In the genomic region with DNA sequence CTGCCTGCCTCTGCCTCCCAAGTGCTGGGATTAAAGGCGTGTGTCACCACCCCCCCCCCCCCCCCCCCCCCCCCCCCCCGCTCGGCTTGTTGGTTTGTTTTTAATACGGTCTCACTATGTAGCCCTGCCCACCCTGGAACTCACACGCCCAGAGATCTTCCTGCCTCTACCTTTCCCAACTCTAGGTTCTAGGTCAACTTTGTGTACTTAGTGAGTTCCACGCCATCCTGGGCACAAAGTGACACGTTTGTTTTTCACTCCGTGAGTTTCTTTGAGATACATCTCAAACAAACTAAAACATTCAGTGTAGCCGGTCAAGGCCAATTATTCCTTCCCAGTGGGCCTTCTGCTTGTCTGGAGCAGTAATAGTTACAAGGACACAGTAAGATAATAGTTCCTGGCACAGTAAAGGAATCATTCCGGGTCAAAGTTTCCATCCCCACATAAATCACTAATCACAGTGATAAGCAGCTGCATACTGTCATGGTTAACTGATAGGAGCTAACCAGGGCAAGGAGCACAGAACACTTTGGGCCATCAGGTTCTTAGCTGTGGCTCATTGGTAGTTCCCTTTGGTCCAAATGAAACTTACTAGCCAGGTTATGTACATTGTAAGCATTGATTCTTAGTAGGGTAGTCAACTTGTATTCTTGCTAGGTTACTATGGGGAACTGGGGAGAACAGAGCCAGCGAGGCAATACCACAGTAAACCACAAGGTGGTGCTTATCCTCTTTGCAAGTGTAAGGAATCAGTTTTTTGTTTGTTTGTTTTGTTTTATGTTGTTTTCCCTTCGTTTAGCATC, we compare ENCODE assay signal across 8 mouse cellular contexts. TPM values are rescaled to one million over a fixed set of nuclear protein-coding genes. Genes with fewer than 3 reads are reported as not detected.
DNase-seq lines count a peak whose midpoint lies in the region; ATAC-seq and TF ChIP-seq lines count a peak whose summit lies in the region.

No protein-coding gene starts in this region.

- H3K27ac ChIP-seq in lung, postnatal 0 days (ENCODE audit: low read length) = no peak overlapping the region

- 0 out of 2 replicates have a peak, but pooled peaks cover 7% of the 10 kb centered on the region for H3K36me3 ChIP-seq in lung, postnatal 0 days (ENCODE audit: insufficient read depth, low read length)

- peak; percentile 89 for TF ChIP-seq CTCF in lung, postnatal 0 days (IDR thresholded peaks at IDR 0.05)

- no peak for TF ChIP-seq EP300 in lung, postnatal 0 days (IDR thresholded peaks at IDR 0.05)

- WGBS in lung, postnatal 0 days = 55% methylated on average over 8 of the region's 12 CpGs

- H3K27me3 ChIP-seq in lung, postnatal 0 days (replicated peaks; ENCODE audit: insufficient read depth, low read length) = no peaks in the 10 kb centered on the region

- no peaks in the 10 kb centered on the region for H3K4me1 ChIP-seq in lung, postnatal 0 days (ENCODE audit: insufficient read depth, low read depth, low read length)

- no peak overlapping the region for H3K4me2 ChIP-seq in lung, postnatal 0 days (replicated peaks; ENCODE audit: low read depth, low read length)

- H3K9ac ChIP-seq in lung, postnatal 0 days (replicated peaks; ENCODE audit: low read depth) = no peak overlapping the region

- no peaks in the 10 kb centered on the region for H3K9me3 ChIP-seq in lung, postnatal 0 days (ENCODE audit: low read length)

- no peak overlapping the region for H3K4me3 ChIP-seq in lung, postnatal 0 days (ENCODE audit: low read depth, low read length)

- peak; percentile 64 for DNase-seq in CD4-positive helper T cell, adult 2 months (ENCODE audit: low read depth, low spot score)
- DNase-seq in Muller cell, postnatal 12 days (ENCODE audit: inconsistent ontology term) = peak; percentile 26
- peak; percentile 27 for DNase-seq in cerebellum, adult 9-11 months
- peak; percentile 13 to 21 for DNase-seq in gastrocnemius, adult 8-10 months (ENCODE audit: low spot score in 2 of 2)
- DNase-seq in kidney, postnatal 25 days = peak; percentile 66 to 89
- DNase-seq in lung, postnatal 0 days (ENCODE audit: low spot score) = peak; percentile 64
- DNase-seq in retina, postnatal 1 day = peak; percentile 78
- DNase-seq in urinary bladder, postnatal 25 days (ENCODE audit: low spot score) = peak; percentile 69

- no peak for ATAC-seq in lung, postnatal 0 days

RNA-seq across cellular contexts. Expression of a gene that starts 15.1 kb away (rescaled TPM):
- 1 to 10 TPM; 4.6 to 8.3 (median 6.0) TPM for total RNA-seq in gastrocnemius, adult 8-10 months (2022)
- 8.3 and 9.9 TPM in 2 replicates for polyA plus RNA-seq in lung, postnatal 0 days (2015; fragmentation: Nextera tagmentation; extraction: Ambion mirVana)

RNA-seq across cellular contexts. Expression of a gene that starts 24.8 kb away (rescaled TPM):
- 100 to 1,000 TPM; 127 to 219 (median 169) TPM for total RNA-seq in gastrocnemius, adult 8-10 months (2022)
- polyA plus RNA-seq in lung, postnatal 0 days (2015; fragmentation: Nextera tagmentation; extraction: Ambion mirVana) = 142 and 152 TPM in 2 replicates

RNA-seq across cellular contexts. Expression of a gene that starts 39.4 kb away (rescaled TPM):
- under 1 TPM in 2 of 4 experiments, not detected in 2; 0.17 to 0.21 TPM for total RNA-seq in gastrocnemius, adult 8-10 months (2022)
- 17.2 and 18.5 TPM in 2 replicates for polyA plus RNA-seq in lung, postnatal 0 days (2015; fragmentation: Nextera tagmentation; extraction: Ambion mirVana)

Comparison
In these comparisons a context has a peak if more than half of its experiments do, and no peak if none do; other contexts are left out.
1. DNase-seq: peak in every context shown above with its lines; median percentile 78 in retina, postnatal 1 day; 78 in kidney, postnatal 25 days; 69 in urinary bladder, postnatal 25 days; 64 in CD4-positive helper T cell, adult 2 months; 64 in lung, postnatal 0 days; 27 in cerebellum, adult 9-11 months; 26 in Muller cell, postnatal 12 days; 17 in gastrocnemius, adult 8-10 months.